In the genomic region with DNA sequence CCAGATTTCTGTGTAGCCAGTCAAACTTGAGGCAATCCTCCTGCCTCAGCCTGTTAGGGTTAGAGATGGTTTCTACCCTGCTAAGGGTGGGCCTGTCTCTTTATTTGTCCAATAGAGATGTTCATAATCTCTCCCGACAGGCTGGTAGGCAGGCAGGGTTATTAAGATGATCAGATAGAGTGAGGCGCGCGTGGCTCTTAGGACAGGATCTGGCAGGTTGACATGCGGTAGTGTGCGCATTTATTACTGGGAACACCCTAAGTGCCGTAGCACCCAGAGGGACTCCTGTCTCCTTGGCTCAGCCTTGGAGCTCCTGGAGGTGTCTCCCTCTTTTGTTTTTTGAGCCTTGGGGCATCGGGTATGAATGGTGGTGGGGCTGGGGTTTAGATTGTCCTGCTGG, we compare ENCODE assay signal across 14 mouse cellular contexts. TPM values are rescaled to one million over a fixed set of nuclear protein-coding genes. Genes with fewer than 3 reads are reported as not detected.
A peak's percentile ranks its signal among the peaks of the same experiment; 100 is the strongest.
DNase-seq lines count a peak whose midpoint lies in the region; ATAC-seq and TF ChIP-seq lines count a peak whose summit lies in the region.
"Had no signal": no experiment of that assay in that cellular context is flagged by ENCODE, and none has a peak within 500 bp of the region (broad histone marks: within the 10 kb centered on the region; RNA-seq: fewer than 3 reads in every experiment).

No protein-coding gene starts in this region.

- no peaks in the 10 kb centered on the region for H3K27me3 ChIP-seq in intestine, embryonic 16.5 days (replicated peaks; ENCODE audit: control insufficient read depth, insufficient read depth, low read length)
- no peaks in the 10 kb centered on the region for H3K27me3 ChIP-seq in intestine, postnatal 0 days (replicated peaks; ENCODE audit: control insufficient read depth, insufficient read depth, low read length)
- H3K27me3 ChIP-seq in MEL (ENCODE audit: control insufficient read depth in 1 of 2, insufficient read depth in 2 of 2, low read length in 2 of 2) = no peaks in the 10 kb centered on the region
- H3K27me3 ChIP-seq in liver, embryonic 13.5 days = no peaks in the 10 kb centered on the region
- H3K27me3 ChIP-seq: embryonic facial prominence, embryonic 12.5 days; forebrain, embryonic 12.5 days had no signal

- no peak overlapping the region for H3K27ac ChIP-seq in intestine, embryonic 16.5 days (ENCODE audit: low read length)
- H3K27ac ChIP-seq in intestine, postnatal 0 days (ENCODE audit: low read depth, low read length) = no peak overlapping the region
- peak overlapping the region; percentile 49 for H3K27ac ChIP-seq in MEL (ENCODE audit: control insufficient read depth, low read depth, low read length)
- 0 out of 2 replicates have a peak overlapping the region, but pooled peaks have one; percentile 2 for H3K27ac ChIP-seq in liver, embryonic 13.5 days
- H3K27ac ChIP-seq: embryonic facial prominence, embryonic 12.5 days; forebrain, embryonic 12.5 days; heart, embryonic 10.5 days; hindbrain, embryonic 14.5 days had no signal

- peak; percentile 21; the same call in 1 of the 2 replicates for ATAC-seq in intestine, embryonic 16.5 days
- no peak for ATAC-seq in intestine, postnatal 0 days
- ATAC-seq in liver, embryonic 13.5 days (ENCODE audit: low read depth) = peak; percentile 44
- ATAC-seq in megakaryocyte progenitor cell, adult 5-6 weeks (replicated peaks; ENCODE audit: poor library complexity) = 0 out of 2 replicates have a peak, but pooled peaks have one; percentile 16
- ATAC-seq in erythroblast, adult 5-6 weeks (replicated peaks; ENCODE audit: low FRiP score, poor library complexity, severe bottlenecking) = no peak

- WGBS in intestine, embryonic 16.5 days = 72% methylated on average over 8 of the region's 8 CpGs
- WGBS in intestine, postnatal 0 days = 48% methylated on average over 8 of the region's 8 CpGs
- 48% methylated on average over 8 of the region's 8 CpGs for WGBS in liver, embryonic 13.5 days (ENCODE audit: insufficient replicate concordance)

- no peak for TF ChIP-seq CTCF in intestine, postnatal 0 days (IDR thresholded peaks at IDR 0.05; ENCODE audit: low read depth)
- TF ChIP-seq CTCF in MEL (IDR thresholded peaks at IDR 0.05 in 2 of 3, conservative IDR thresholded peaks at IDR 0.05 in 1 of 3; ENCODE audit: control insufficient read depth in 1 of 3, insufficient read depth in 1 of 3, low read depth in 2 of 3, low read length in 3 of 3, poor library complexity in 1 of 3, severe bottlenecking in 1 of 3) = no peak

- H3K9me3 ChIP-seq in intestine, embryonic 16.5 days (ENCODE audit: control insufficient read depth, low read length) = no peaks in the 10 kb centered on the region
- H3K9me3 ChIP-seq in intestine, postnatal 0 days (ENCODE audit: control insufficient read depth) = no peaks in the 10 kb centered on the region
- H3K9me3 ChIP-seq in MEL (replicated peaks; ENCODE audit: insufficient read depth, low read length) = no peaks in the 10 kb centered on the region
- no peaks in the 10 kb centered on the region for H3K9me3 ChIP-seq in liver, embryonic 13.5 days (replicated peaks)
- H3K9me3 ChIP-seq: embryonic facial prominence, embryonic 12.5 days; forebrain, embryonic 12.5 days; heart, embryonic 10.5 days had no signal

- H3K36me3 ChIP-seq in intestine, embryonic 16.5 days (ENCODE audit: control insufficient read depth, insufficient read depth, low read length) = peaks cover 7% of the 10 kb centered on the region
- H3K36me3 ChIP-seq in intestine, postnatal 0 days (ENCODE audit: control insufficient read depth, insufficient read depth) = peaks cover 30% of the 10 kb centered on the region; the same call in 1 of the 2 replicates
- peaks cover 0 to 32% of the 10 kb centered on the region in 2 experiments; a peak in 2 of 4 replicates for H3K36me3 ChIP-seq in MEL (ENCODE audit: control insufficient read depth in 1 of 2, insufficient read depth in 2 of 2, low read length in 2 of 2)
- H3K36me3 ChIP-seq in liver, embryonic 13.5 days = peaks cover 52% of the 10 kb centered on the region

- no peaks in the 10 kb centered on the region for H3K4me1 ChIP-seq in intestine, embryonic 16.5 days (ENCODE audit: control insufficient read depth, insufficient read depth, low read length)
- H3K4me1 ChIP-seq in intestine, postnatal 0 days (replicated peaks; ENCODE audit: control insufficient read depth, insufficient read depth, low read length) = no peaks in the 10 kb centered on the region
- H3K4me1 ChIP-seq in MEL (ENCODE audit: control insufficient read depth in 1 of 2, insufficient read depth in 2 of 2, low read length in 2 of 2) = peaks cover 0 to 51% of the 10 kb centered on the region in 2 experiments
- peaks cover 78% of the 10 kb centered on the region for H3K4me1 ChIP-seq in liver, embryonic 13.5 days (replicated peaks)
- H3K4me1 ChIP-seq: embryonic facial prominence, embryonic 12.5 days had no signal

- no peak overlapping the region for H3K4me3 ChIP-seq in intestine, embryonic 16.5 days (ENCODE audit: low read length)
- H3K4me3 ChIP-seq in intestine, postnatal 0 days (ENCODE audit: low read depth, low read length) = no peak overlapping the region
- peak overlapping the region; percentile 52 to 59 for H3K4me3 ChIP-seq in MEL (ENCODE audit: control insufficient read depth in 1 of 2, insufficient read depth in 1 of 2, low read depth in 2 of 2, low read length in 2 of 2)
- H3K4me3 ChIP-seq in liver, embryonic 13.5 days (replicated peaks) = no peak overlapping the region
- H3K4me3 ChIP-seq: embryonic facial prominence, embryonic 12.5 days; forebrain, embryonic 12.5 days; heart, embryonic 10.5 days had no signal

- peak in 1 of 2 experiments; percentile 41; a peak in 2 of 4 replicates for TF ChIP-seq EP300 in MEL (IDR thresholded peaks at IDR 0.05; ENCODE audit: low read depth in 1 of 2, low read length in 2 of 2)

- peaks cover 52% of the 10 kb centered on the region for H3K79me2 ChIP-seq in MEL (ENCODE audit: control insufficient read depth, insufficient read depth, low read length, poor library complexity)

- no peak overlapping the region for H3K4me2 ChIP-seq in intestine, embryonic 16.5 days (ENCODE audit: low read depth, low read length)
- no peak overlapping the region for H3K4me2 ChIP-seq in intestine, postnatal 0 days (replicated peaks; ENCODE audit: low read depth)
- H3K4me2 ChIP-seq in liver, embryonic 13.5 days = no peak overlapping the region
- H3K4me2 ChIP-seq: embryonic facial prominence, embryonic 12.5 days; forebrain, embryonic 12.5 days; hindbrain, embryonic 14.5 days had no signal

- H3K9ac ChIP-seq in intestine, embryonic 16.5 days (ENCODE audit: low read depth, low read length) = no peak overlapping the region
- no peak overlapping the region for H3K9ac ChIP-seq in intestine, postnatal 0 days (ENCODE audit: low read depth, low read length)
- H3K9ac ChIP-seq in MEL (ENCODE audit: control insufficient read depth, low read depth, low read length, poor library complexity, severe bottlenecking) = peak overlapping the region; percentile 68
- no peak overlapping the region for H3K9ac ChIP-seq in liver, embryonic 13.5 days
- H3K9ac ChIP-seq: embryonic facial prominence, embryonic 12.5 days; forebrain, embryonic 12.5 days; hindbrain, embryonic 14.5 days had no signal

- TF ChIP-seq RAD21 in MEL (IDR thresholded peaks at IDR 0.05; ENCODE audit: low read depth, low read length) = no peak

- TF ChIP-seq POLR2A in MEL (IDR thresholded peaks at IDR 0.05; ENCODE audit: control insufficient read depth in 1 of 2, insufficient read depth in 1 of 2, low read depth in 1 of 2, low read length in 2 of 2, poor library complexity in 1 of 2) = peak in 1 of 2 experiments; percentile 35; a peak in 1 of 4 replicates

- DNase-seq in MEL (ENCODE audit: low read depth, low spot score) = peak; percentile 82
- no peak for DNase-seq in liver, embryonic 13.5 days
- DNase-seq in thymus, postnatal 36 days = no peak
- DNase-seq: adrenal gland, adult 8-10 months; adrenal gland, postnatal 36 days; heart, adult 18-20 months had no signal

RNA-seq across cellular contexts. Expression of a gene that starts 10.2 kb away (rescaled TPM):
- 4.5 and 5.3 TPM in 2 replicates for polyA plus RNA-seq in intestine, embryonic 16.5 days (2015; fragmentation: Nextera tagmentation; extraction: Ambion mirVana)
- polyA plus RNA-seq in intestine, postnatal 0 days (2015; fragmentation: Nextera tagmentation; extraction: Ambion mirVana) = 3.2 and 3.9 TPM in 2 replicates
- 75.4 and 96.1 TPM in 2 replicates for total RNA-seq in MEL (2012; rRNA removed)
- 10 to 100 TPM in 1 of 2 experiments, not detected in 1; 96.9 TPM for polyA plus RNA-seq in MEL (2012; ENCODE audit: insufficient read depth in 1 of 2, insufficient read length in 2 of 2, low read depth in 1 of 2, low replicate concordance in 2 of 2, missing spikeins in 1 of 2)
- 3.7 and 3.9 TPM in 2 replicates for polyA plus RNA-seq in liver, embryonic 13.5 days (2015; fragmentation: Nextera tagmentation; extraction: Ambion mirVana)
- 14.3 and 18.1 TPM in 2 replicates for total RNA-seq in megakaryocyte progenitor cell, adult 5-6 weeks (2015)
- 14.2 and 15.7 TPM in 2 replicates for total RNA-seq in megakaryocyte progenitor cell, adult 5-6 weeks (2017)
- 3.1 and 6.9 TPM in 2 replicates for total RNA-seq in erythroblast, adult 5-6 weeks (2015; ENCODE audit: low replicate concordance)
- total RNA-seq in erythroblast, adult 5-6 weeks (2017; ENCODE audit: low replicate concordance) = 2.2 and 10.9 TPM in 2 replicates

RNA-seq across cellular contexts. Expression of a gene that starts 11.0 kb away (rescaled TPM):
- polyA plus RNA-seq in intestine, embryonic 16.5 days (2015; fragmentation: Nextera tagmentation; extraction: Ambion mirVana) = 2,256 and 2,328 TPM in 2 replicates
- 1,338 and 1,629 TPM in 2 replicates for polyA plus RNA-seq in intestine, postnatal 0 days (2015; fragmentation: Nextera tagmentation; extraction: Ambion mirVana)
- 723 and 1,144 TPM in 2 replicates for total RNA-seq in MEL (2012; rRNA removed)
- polyA plus RNA-seq in MEL (2012; ENCODE audit: insufficient read depth in 1 of 2, insufficient read length in 2 of 2, low read depth in 1 of 2, low replicate concordance in 2 of 2, missing spikeins in 1 of 2) = 1,000 to 10,000 TPM in 1 of 2 experiments, not detected in 1; 1,834 TPM
- 1,179 and 1,220 TPM in 2 replicates for polyA plus RNA-seq in liver, embryonic 13.5 days (2015; fragmentation: Nextera tagmentation; extraction: Ambion mirVana)
- total RNA-seq in megakaryocyte progenitor cell, adult 5-6 weeks (2015) = 3,979 and 4,068 TPM in 2 replicates
- 1,418 and 1,569 TPM in 2 replicates for total RNA-seq in megakaryocyte progenitor cell, adult 5-6 weeks (2017)
- 912 and 913 TPM in 2 replicates for total RNA-seq in erythroblast, adult 5-6 weeks (2015; ENCODE audit: low replicate concordance)
- total RNA-seq in erythroblast, adult 5-6 weeks (2017; ENCODE audit: low replicate concordance) = 174 and 278 TPM in 2 replicates

RNA-seq across cellular contexts. Expression of a gene that starts 23.6 kb away (rescaled TPM):
- polyA plus RNA-seq in intestine, embryonic 16.5 days (2015; fragmentation: Nextera tagmentation; extraction: Ambion mirVana) = 59.5 and 66.8 TPM in 2 replicates
- 21.9 and 22.6 TPM in 2 replicates for polyA plus RNA-seq in intestine, postnatal 0 days (2015; fragmentation: Nextera tagmentation; extraction: Ambion mirVana)
- total RNA-seq in MEL (2012; rRNA removed) = 210 and 263 TPM in 2 replicates
- polyA plus RNA-seq in MEL (2012; ENCODE audit: insufficient read depth in 1 of 2, insufficient read length in 2 of 2, low read depth in 1 of 2, low replicate concordance in 2 of 2, missing spikeins in 1 of 2) = 100 to 1,000 TPM; 221 to 337 TPM
- 60.6 and 65.5 TPM in 2 replicates for polyA plus RNA-seq in liver, embryonic 13.5 days (2015; fragmentation: Nextera tagmentation; extraction: Ambion mirVana)
- 42.8 and 43.7 TPM in 2 replicates for total RNA-seq in megakaryocyte progenitor cell, adult 5-6 weeks (2015)
- total RNA-seq in megakaryocyte progenitor cell, adult 5-6 weeks (2017) = 82.3 and 83.8 TPM in 2 replicates
- total RNA-seq in erythroblast, adult 5-6 weeks (2015; ENCODE audit: low replicate concordance) = 4.8 and 6.7 TPM in 2 replicates
- 10.5 and 11.8 TPM in 2 replicates for total RNA-seq in erythroblast, adult 5-6 weeks (2017; ENCODE audit: low replicate concordance)

RNA-seq across cellular contexts. Expression of a gene that starts 36.2 kb away (rescaled TPM):
- 67.8 and 78.0 TPM in 2 replicates for polyA plus RNA-seq in intestine, embryonic 16.5 days (2015; fragmentation: Nextera tagmentation; extraction: Ambion mirVana)
- polyA plus RNA-seq in intestine, postnatal 0 days (2015; fragmentation: Nextera tagmentation; extraction: Ambion mirVana) = 17.9 and 19.0 TPM in 2 replicates
- total RNA-seq in MEL (2012; rRNA removed) = 86.6 and 88.8 TPM in 2 replicates
- 100 to 1,000 TPM in 1 of 2 experiments, not detected in 1; 394 TPM for polyA plus RNA-seq in MEL (2012; ENCODE audit: insufficient read depth in 1 of 2, insufficient read length in 2 of 2, low read depth in 1 of 2, low replicate concordance in 2 of 2, missing spikeins in 1 of 2)
- 94.5 and 101 TPM in 2 replicates for polyA plus RNA-seq in liver, embryonic 13.5 days (2015; fragmentation: Nextera tagmentation; extraction: Ambion mirVana)
- total RNA-seq in megakaryocyte progenitor cell, adult 5-6 weeks (2015) = 205 and 228 TPM in 2 replicates
- total RNA-seq in megakaryocyte progenitor cell, adult 5-6 weeks (2017) = 207 and 256 TPM in 2 replicates
- 139 and 148 TPM in 2 replicates for total RNA-seq in erythroblast, adult 5-6 weeks (2015; ENCODE audit: low replicate concordance)
- total RNA-seq in erythroblast, adult 5-6 weeks (2017; ENCODE audit: low replicate concordance) = 137 and 246 TPM in 2 replicates

RNA-seq across cellular contexts. Expression of a gene that starts 36.3 kb away (rescaled TPM):
- polyA plus RNA-seq in intestine, embryonic 16.5 days (2015; fragmentation: Nextera tagmentation; extraction: Ambion mirVana) = 267 and 284 TPM in 2 replicates
- 270 and 282 TPM in 2 replicates for polyA plus RNA-seq in intestine, postnatal 0 days (2015; fragmentation: Nextera tagmentation; extraction: Ambion mirVana)
- 208 and 251 TPM in 2 replicates for total RNA-seq in MEL (2012; rRNA removed)
- polyA plus RNA-seq in MEL (2012; ENCODE audit: insufficient read depth in 1 of 2, insufficient read length in 2 of 2, low read depth in 1 of 2, low replicate concordance in 2 of 2, missing spikeins in 1 of 2) = 100 to 1,000 TPM in 1 of 2 experiments, not detected in 1; 286 TPM
- polyA plus RNA-seq in liver, embryonic 13.5 days (2015; fragmentation: Nextera tagmentation; extraction: Ambion mirVana) = 217 and 225 TPM in 2 replicates
- 144 and 171 TPM in 2 replicates for total RNA-seq in megakaryocyte progenitor cell, adult 5-6 weeks (2015)
- total RNA-seq in megakaryocyte progenitor cell, adult 5-6 weeks (2017) = 128 and 156 TPM in 2 replicates
- total RNA-seq in erythroblast, adult 5-6 weeks (2015; ENCODE audit: low replicate concordance) = 40.1 and 54.4 TPM in 2 replicates
- total RNA-seq in erythroblast, adult 5-6 weeks (2017; ENCODE audit: low replicate concordance) = 16.4 and 29.8 TPM in 2 replicates

Comparison
In these comparisons a context has a peak if more than half of its experiments do, and no peak if none do; other contexts are left out.
1. ATAC-seq: peak in intestine, embryonic 16.5 days (single experiment), liver, embryonic 13.5 days (single experiment) and megakaryocyte progenitor cell, adult 5-6 weeks (single experiment); none in intestine, postnatal 0 days (single experiment) and erythroblast, adult 5-6 weeks (single experiment).
2. H3K27ac ChIP-seq: peak in MEL (single experiment) and liver, embryonic 13.5 days (single experiment); none in intestine, embryonic 16.5 days (single experiment) and intestine, postnatal 0 days (single experiment).
3. H3K4me3 ChIP-seq: peak in MEL (2 of 2); none in intestine, embryonic 16.5 days (single experiment), intestine, postnatal 0 days (single experiment) and liver, embryonic 13.5 days (single experiment).